Mouse (Mus musculus): Measurements from ENCODE around the gene Cntn2. TPM values are rescaled to one million over a fixed set of nuclear protein-coding genes. Genes with fewer than 3 reads are reported as not detected.

Gene Cntn2
- 10 to 100 TPM; 52.7 to 54.9 TPM for total RNA-seq (2021)
- long read RNA-seq, experiment 1, full-length matches to known transcripts: 2 of 11 reads
- long read RNA-seq, experiment 1, partial matches to known transcripts: 5 of 11 reads
- long read RNA-seq, experiment 1, other reads (novel, unspliced or antisense): 4 of 11 reads
- long read RNA-seq, experiment 2, full-length matches to known transcripts: 1 of 16 reads
- long read RNA-seq, experiment 2, partial matches to known transcripts: 4 of 16 reads
- long read RNA-seq, experiment 2, other reads (novel, unspliced or antisense): 11 of 16 reads

- peak in 1 of 2 experiments; percentile 55 for DNase-seq (ENCODE audit: low spot score in 2 of 2)
Measured at GRCm38 (mm10) chr1:132542762-132543306, at the start of gene Cntn2. TSS of gene Cntn2 (minus strand) at chr1:132543256.

DNA sequence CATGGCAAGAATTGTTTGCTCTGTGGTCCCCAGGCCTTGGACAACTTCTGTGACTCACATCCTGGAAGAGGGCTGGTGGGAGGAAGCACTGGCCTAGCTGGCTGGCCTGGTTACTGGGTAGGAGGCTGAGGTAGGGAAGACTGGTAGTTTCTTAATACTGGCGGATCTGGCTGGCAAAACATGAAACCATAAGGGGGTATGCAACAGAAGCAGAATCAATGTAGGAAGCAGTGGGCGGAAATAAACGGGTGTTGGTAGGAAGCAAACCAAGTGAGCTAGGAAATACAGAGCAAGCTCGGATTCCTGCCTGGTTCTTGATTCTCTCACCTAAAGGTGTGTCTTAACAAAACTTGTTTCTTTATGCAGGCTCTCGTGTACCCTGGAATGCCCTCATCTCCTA is 49.1 kb upstream of the Cntn2 start:
- DNase-seq (ENCODE audit: low spot score in 2 of 2): peak in 1 of 2 experiments; percentile 57

- peak; percentile 64 to 75 for DNase-seq (ENCODE audit: low spot score in 2 of 2)
Measured at GRCm38 (mm10) chr1:132591399-132591930, 48.4 kb upstream of the Cntn2 start.

DNA sequence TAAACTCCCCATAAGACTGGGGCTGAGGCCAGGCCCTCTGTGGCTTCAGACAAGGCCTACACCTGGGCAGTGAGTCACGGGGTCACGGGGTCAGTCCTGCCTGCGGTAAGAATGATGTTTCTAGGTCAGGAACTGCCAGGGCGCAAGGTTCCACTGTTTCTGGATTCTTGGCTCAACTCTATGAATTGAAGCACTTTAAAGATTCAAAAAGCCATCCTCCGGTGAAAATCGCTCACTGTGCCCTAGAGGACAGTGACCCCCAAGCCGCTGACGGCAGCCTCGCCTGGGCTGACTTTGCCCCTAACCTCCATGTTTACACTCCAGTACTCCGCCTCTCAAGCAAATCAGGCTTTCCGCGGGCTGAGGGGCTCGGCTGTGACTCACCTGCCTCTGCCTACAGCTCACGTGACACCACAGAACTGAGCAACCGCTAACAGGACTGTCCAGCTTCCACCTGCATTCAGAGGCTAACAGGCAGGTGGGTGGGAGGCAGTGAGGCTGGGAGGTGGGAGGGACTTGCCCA is 43.7 kb upstream of the Cntn2 start:
- no peak for DNase-seq (ENCODE audit: low spot score in 2 of 2)

GRCm38 (mm10) chr1:132585376-132585775 is 42.3 kb upstream of the Cntn2 start:
- DNase-seq (ENCODE audit: low spot score in 2 of 2): no peak

DNA sequence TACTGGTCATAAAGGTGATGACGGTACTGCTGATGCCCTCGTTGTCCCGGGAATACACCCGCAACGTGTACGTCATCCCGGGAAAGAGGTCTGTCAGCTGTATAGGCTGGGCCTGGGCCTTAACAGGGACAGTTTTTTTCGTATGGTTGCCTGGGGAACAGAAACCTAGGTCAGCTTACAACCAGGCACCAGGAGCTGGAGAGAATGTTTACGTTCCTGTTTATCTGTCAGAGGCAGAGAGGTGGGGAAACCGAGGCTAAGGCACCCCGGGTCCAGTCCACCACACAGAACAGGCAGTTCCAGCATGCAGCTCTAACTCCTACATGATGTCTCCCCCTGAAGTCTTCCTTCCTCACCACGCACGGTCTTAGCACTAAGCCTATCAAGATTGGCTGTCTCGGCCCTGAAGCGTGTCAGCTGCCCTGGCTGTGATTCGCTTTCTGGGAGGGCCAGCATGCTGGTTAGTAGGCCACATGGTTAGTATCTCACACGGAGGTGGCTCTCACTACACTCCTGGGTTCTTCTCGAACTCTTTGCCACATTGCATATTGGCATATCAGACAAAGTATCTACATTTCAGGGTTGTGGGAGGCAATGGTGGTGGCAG is 40.0 kb upstream of the Cntn2 start:
- DNase-seq (ENCODE audit: low spot score in 2 of 2): no peak

GRCm38 (mm10) chr1:132581845-132582839 is 39.1 kb upstream of the Cntn2 start:
- no peak for DNase-seq (ENCODE audit: low spot score in 2 of 2)

DNA sequence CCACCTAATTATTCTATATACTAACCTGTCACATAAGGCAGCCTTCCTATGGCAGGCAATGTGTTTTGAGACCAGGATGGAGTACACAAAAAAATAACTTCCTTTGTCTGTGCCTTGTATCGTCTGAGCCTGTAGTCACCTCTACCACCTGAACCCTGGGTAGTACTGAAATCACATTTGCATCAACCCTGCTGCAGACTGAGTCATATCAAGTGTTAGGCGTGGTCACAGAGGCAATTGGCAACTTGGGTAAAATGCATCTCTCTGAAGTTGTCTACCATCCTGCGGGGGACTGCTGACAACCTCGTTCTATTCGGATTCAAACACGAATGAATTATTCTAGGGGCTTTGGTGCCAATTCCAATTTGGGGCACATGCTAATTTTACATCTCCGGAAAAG is 37.0 kb upstream of the Cntn2 start:
- DNase-seq (ENCODE audit: low spot score in 2 of 2): no peak

DNA sequence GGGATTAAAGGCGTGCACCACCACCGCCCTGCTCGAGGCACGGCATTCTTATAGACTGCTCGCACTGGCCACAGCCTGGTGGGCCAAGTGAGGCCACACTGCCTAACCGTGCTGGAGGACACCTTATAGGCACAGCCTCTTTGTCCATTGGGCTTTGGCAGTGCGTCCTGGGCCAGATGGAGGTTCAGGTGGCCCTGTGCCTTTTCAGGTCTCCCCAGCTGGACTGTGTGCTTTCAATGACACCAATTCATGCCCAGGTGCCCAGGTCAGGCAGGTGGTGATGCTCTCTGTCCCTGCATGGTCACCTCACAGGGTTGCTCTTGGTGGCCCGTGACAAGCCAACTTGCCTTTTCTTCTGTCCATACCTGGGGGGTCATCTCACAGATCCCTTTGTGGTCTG is 33.8 kb upstream of the Cntn2 start:
- no peak for DNase-seq (ENCODE audit: low spot score in 2 of 2)

DNA sequence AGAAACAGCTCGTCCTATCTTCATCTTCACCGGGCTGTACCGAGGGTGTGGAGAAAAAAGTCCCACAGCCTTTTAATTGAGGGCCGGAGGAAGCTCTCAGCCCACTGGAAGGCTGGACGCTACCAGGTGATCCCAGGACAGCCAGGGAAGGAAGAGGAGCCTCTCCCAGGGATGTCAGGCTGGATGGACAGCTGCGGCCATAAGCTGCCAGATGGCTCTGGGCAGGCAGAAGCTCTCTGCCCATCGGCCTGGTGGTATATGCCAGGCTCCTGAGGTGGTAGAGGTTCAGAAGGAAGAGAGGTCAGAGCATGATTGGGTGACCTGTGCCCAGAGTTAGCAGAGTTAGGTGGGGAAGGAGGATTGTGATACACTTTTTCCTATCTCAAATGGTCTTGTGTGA is 29.8 kb upstream of the Cntn2 start:
- DNase-seq (ENCODE audit: low spot score in 2 of 2): no peak

- no peak for DNase-seq (ENCODE audit: low spot score in 2 of 2)
Measured at GRCm38 (mm10) chr1:132571613-132572012, 28.6 kb upstream of the Cntn2 start.

- no peak for DNase-seq (ENCODE audit: low spot score in 2 of 2)
Measured at GRCm38 (mm10) chr1:132570906-132571305, 27.9 kb upstream of the Cntn2 start.

GRCm38 (mm10) chr1:132570068-132570780 is 27.2 kb upstream of the Cntn2 start:
- DNase-seq (ENCODE audit: low spot score in 2 of 2): no peak

- DNase-seq (ENCODE audit: low spot score in 2 of 2): peak in 1 of 2 experiments; percentile 71
Measured at GRCm38 (mm10) chr1:132569516-132569915, 26.5 kb upstream of the Cntn2 start.

- DNase-seq (ENCODE audit: low spot score in 2 of 2): no peak
Measured at GRCm38 (mm10) chr1:132567336-132568125, 24.5 kb upstream of the Cntn2 start.

GRCm38 (mm10) chr1:132565766-132566165 is 22.7 kb upstream of the Cntn2 start:
- DNase-seq (ENCODE audit: low spot score in 2 of 2): no peak

DNA sequence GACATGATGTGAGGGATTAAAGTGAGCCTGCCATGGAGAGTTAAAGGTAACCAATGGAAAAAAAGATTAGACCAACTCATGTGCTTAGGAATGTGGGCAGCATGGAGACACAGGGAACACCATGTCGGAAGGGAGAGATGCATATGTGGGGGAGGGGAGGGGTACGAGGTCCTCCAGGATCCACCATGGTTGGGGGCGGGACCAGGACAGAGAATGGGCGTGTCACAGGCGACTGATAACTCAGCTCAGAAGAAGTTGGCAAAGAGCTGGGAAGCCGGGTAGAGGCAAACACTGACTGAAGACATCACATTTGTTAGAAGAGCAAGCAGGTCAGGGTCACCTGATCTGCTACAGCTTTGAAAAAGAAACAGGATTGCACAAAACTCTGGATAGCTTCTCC is 21.9 kb upstream of the Cntn2 start:
- DNase-seq (ENCODE audit: low spot score in 2 of 2): no peak

DNA sequence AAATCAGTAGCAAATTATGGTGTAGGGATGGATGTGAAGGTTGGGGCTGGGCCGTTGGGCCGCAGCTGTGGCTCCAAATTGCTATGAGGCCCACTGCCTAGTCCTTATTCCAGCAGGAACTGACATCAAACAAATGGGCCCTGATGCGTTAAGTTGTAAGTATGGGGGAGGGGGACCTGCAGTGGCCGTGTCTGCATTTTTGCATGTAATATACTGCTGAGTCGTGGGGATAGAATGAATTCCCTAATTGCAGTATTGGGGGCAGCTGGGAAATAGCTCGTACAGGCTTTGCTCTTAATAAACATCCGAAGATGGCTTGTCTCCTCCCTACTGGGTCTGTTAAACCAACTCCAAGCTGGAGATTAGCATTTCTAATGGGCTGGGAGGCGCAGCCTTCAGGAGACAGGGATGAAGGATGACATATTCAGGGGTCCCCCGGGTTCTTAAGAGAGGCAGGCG is 19.3 kb upstream of the Cntn2 start:
- no peak for DNase-seq (ENCODE audit: low spot score in 2 of 2)

Data from layer of hippocampus, postnatal 14 days (tissue).